16 mouse cellular contexts compared by ENCODE assay signal in the genomic region with DNA sequence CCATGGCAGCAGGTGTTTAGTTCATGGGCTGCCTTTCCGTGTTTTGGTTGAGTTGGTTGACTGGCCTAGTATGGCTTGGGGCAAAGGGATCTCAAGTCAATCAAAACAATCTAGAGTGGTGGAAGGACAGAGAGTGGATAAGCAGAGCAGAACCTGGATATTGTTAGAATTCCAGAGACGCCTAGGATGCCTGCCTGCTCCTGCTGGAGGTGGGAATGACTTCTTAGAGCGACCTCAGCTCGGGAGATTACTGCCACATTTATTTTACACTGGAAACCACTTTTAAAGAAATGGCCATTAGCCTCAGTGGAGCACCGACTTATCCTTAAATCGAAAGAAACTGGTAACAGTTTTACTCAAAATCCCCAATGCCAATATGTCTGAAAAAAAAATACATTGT.
DNase-seq lines count a peak whose midpoint lies in the region; ATAC-seq and TF ChIP-seq lines count a peak whose summit lies in the region.
"Had no signal": no experiment of that assay in that cellular context is flagged by ENCODE, and none has a peak within 500 bp of the region (broad histone marks: within the 10 kb centered on the region; RNA-seq: fewer than 3 reads in every experiment).

No protein-coding gene starts in this region.

- H3K9ac ChIP-seq in neural tube, embryonic 11.5 days (ENCODE audit: low read length) = no peak overlapping the region
- no peak overlapping the region for H3K9ac ChIP-seq in neural tube, embryonic 15.5 days (replicated peaks)
- H3K9ac ChIP-seq in forebrain, embryonic 14.5 days (ENCODE audit: low read length) = no peak overlapping the region
- H3K9ac ChIP-seq in hindbrain, embryonic 15.5 days = no peak overlapping the region
- no peak overlapping the region for H3K9ac ChIP-seq in neural tube, embryonic 13.5 days
- H3K9ac ChIP-seq: lung, embryonic 14.5 days had no signal

- H3K4me2 ChIP-seq in neural tube, embryonic 11.5 days (ENCODE audit: low read depth) = no peak overlapping the region
- no peak overlapping the region for H3K4me2 ChIP-seq in neural tube, embryonic 15.5 days
- H3K4me2 ChIP-seq in forebrain, embryonic 14.5 days (ENCODE audit: low read length) = no peak overlapping the region
- H3K4me2 ChIP-seq in hindbrain, embryonic 15.5 days = no peak overlapping the region
- H3K4me2 ChIP-seq in neural tube, embryonic 13.5 days = no peak overlapping the region
- H3K4me2 ChIP-seq: lung, embryonic 14.5 days had no signal

- H3K36me3 ChIP-seq in neural tube, embryonic 11.5 days (ENCODE audit: control insufficient read depth, insufficient read depth, low read length) = no peaks in the 10 kb centered on the region
- H3K36me3 ChIP-seq in neural tube, embryonic 15.5 days = no peaks in the 10 kb centered on the region
- no peaks in the 10 kb centered on the region for H3K36me3 ChIP-seq in forebrain, embryonic 14.5 days (ENCODE audit: control insufficient read depth, insufficient read depth, low read length)
- no peaks in the 10 kb centered on the region for H3K36me3 ChIP-seq in hindbrain, embryonic 15.5 days
- no peaks in the 10 kb centered on the region for H3K36me3 ChIP-seq in neural tube, embryonic 13.5 days

- no peak for TF ChIP-seq CTCF in layer of hippocampus, adult 2 months (conservative IDR thresholded peaks at IDR 0.05)

- H3K4me1 ChIP-seq in neural tube, embryonic 11.5 days (ENCODE audit: control insufficient read depth, insufficient read depth, low read length) = no peaks in the 10 kb centered on the region
- H3K4me1 ChIP-seq in neural tube, embryonic 15.5 days = peaks cover 6% of the 10 kb centered on the region
- H3K4me1 ChIP-seq in forebrain, embryonic 14.5 days (ENCODE audit: control insufficient read depth, insufficient read depth, low read length) = peaks cover 9% of the 10 kb centered on the region; the same call in 1 of the 2 replicates
- peaks cover 6% of the 10 kb centered on the region for H3K4me1 ChIP-seq in hindbrain, embryonic 15.5 days (replicated peaks)
- peaks cover 14% of the 10 kb centered on the region for H3K4me1 ChIP-seq in neural tube, embryonic 13.5 days (replicated peaks)

- no peak overlapping the region for H3K4me3 ChIP-seq in neural tube, embryonic 11.5 days (ENCODE audit: low read depth, low read length)
- no peak overlapping the region for H3K4me3 ChIP-seq in neural tube, embryonic 15.5 days (replicated peaks)
- H3K4me3 ChIP-seq in forebrain, embryonic 14.5 days (ENCODE audit: low read depth, low read length) = no peak overlapping the region
- no peak overlapping the region for H3K4me3 ChIP-seq in hindbrain, embryonic 15.5 days
- no peak overlapping the region for H3K4me3 ChIP-seq in neural tube, embryonic 13.5 days
- H3K4me3 ChIP-seq in layer of hippocampus, adult 2 months = no peak overlapping the region
- H3K4me3 ChIP-seq: gastrocnemius, adult 2 months had no signal

- no peaks in the 10 kb centered on the region for H3K9me3 ChIP-seq in neural tube, embryonic 11.5 days (ENCODE audit: control insufficient read depth, low read length)
- no peaks in the 10 kb centered on the region for H3K9me3 ChIP-seq in neural tube, embryonic 15.5 days (replicated peaks)
- no peaks in the 10 kb centered on the region for H3K9me3 ChIP-seq in forebrain, embryonic 14.5 days (replicated peaks; ENCODE audit: control insufficient read depth, low read length)
- H3K9me3 ChIP-seq in hindbrain, embryonic 15.5 days = no peaks in the 10 kb centered on the region
- no peaks in the 10 kb centered on the region for H3K9me3 ChIP-seq in neural tube, embryonic 13.5 days

- H3K27ac ChIP-seq in neural tube, embryonic 11.5 days (ENCODE audit: low read depth, low read length) = peak overlapping the region; percentile 86
- no peak overlapping the region for H3K27ac ChIP-seq in neural tube, embryonic 15.5 days (replicated peaks)
- H3K27ac ChIP-seq in forebrain, embryonic 14.5 days (ENCODE audit: low read depth, low read length) = peak overlapping the region; percentile 93
- peak overlapping the region; percentile 76 for H3K27ac ChIP-seq in hindbrain, embryonic 15.5 days (replicated peaks)
- H3K27ac ChIP-seq in neural tube, embryonic 13.5 days (replicated peaks) = peak overlapping the region; percentile 88
- H3K27ac ChIP-seq in layer of hippocampus, adult 2 months = no peak overlapping the region
- H3K27ac ChIP-seq: gastrocnemius, adult 2 months had no signal

- 54% methylated on average over 6 of the region's 6 CpGs for WGBS in neural tube, embryonic 11.5 days
- WGBS in neural tube, embryonic 15.5 days = 52% methylated on average over 6 of the region's 6 CpGs
- WGBS in forebrain, embryonic 14.5 days = 55% methylated on average over 6 of the region's 6 CpGs
- WGBS in hindbrain, embryonic 15.5 days = 39% methylated on average over 6 of the region's 6 CpGs
- 53% methylated on average over 6 of the region's 6 CpGs for WGBS in neural tube, embryonic 13.5 days

- no peak for ATAC-seq in neural tube, embryonic 11.5 days (ENCODE audit: insufficient read depth, low FRiP score, low TSS enrichment)
- ATAC-seq in neural tube, embryonic 15.5 days (ENCODE audit: low FRiP score) = no peak
- no peak for ATAC-seq in forebrain, embryonic 14.5 days
- ATAC-seq in hindbrain, embryonic 15.5 days (ENCODE audit: low FRiP score, low read depth) = no peak
- ATAC-seq in neural tube, embryonic 13.5 days (ENCODE audit: low read depth) = no peak

- DNase-seq in neural tube, embryonic 11.5 days (ENCODE audit: low spot score) = no peak
- DNase-seq in forebrain, embryonic 14.5 days (ENCODE audit: low spot score) = no peak
- no peak for DNase-seq in gastrocnemius, postnatal 14 days
- DNase-seq in kidney, postnatal 4 days = no peak
- no peak for DNase-seq in layer of hippocampus, adult 2 months (ENCODE audit: low spot score in 2 of 2)
- DNase-seq: adrenal gland, postnatal 14 days; B cell, adult 2 months; gastrocnemius, adult 2 months; kidney, adult 9 months; lung, embryonic 14.5 days; lung, postnatal 4 days; spleen, adult 18-20 months; thymus, adult 2 months had no signal

- H3K27me3 ChIP-seq in neural tube, embryonic 11.5 days (ENCODE audit: control insufficient read depth, insufficient read depth, low read length) = no peaks in the 10 kb centered on the region
- no peaks in the 10 kb centered on the region for H3K27me3 ChIP-seq in neural tube, embryonic 15.5 days (replicated peaks)
- H3K27me3 ChIP-seq in forebrain, embryonic 14.5 days (replicated peaks; ENCODE audit: control insufficient read depth, insufficient read depth, low read length) = no peaks in the 10 kb centered on the region
- no peaks in the 10 kb centered on the region for H3K27me3 ChIP-seq in hindbrain, embryonic 15.5 days
- H3K27me3 ChIP-seq in neural tube, embryonic 13.5 days = no peaks in the 10 kb centered on the region

- intact Hi-C loops in gastrocnemius, postnatal 14 days (cut with DNase I; ENCODE audit: low total_unique reads) = no loop called here

Comparison
In these comparisons a context has a peak if more than half of its experiments do, and no peak if none do; other contexts are left out.
1. H3K27ac ChIP-seq: peak in neural tube, embryonic 11.5 days (single experiment), forebrain, embryonic 14.5 days (single experiment), hindbrain, embryonic 15.5 days (single experiment) and neural tube, embryonic 13.5 days (single experiment); none in neural tube, embryonic 15.5 days (single experiment) and layer of hippocampus, adult 2 months (single experiment).